Mouse (Mus musculus): ENCODE measurements around the gene Mbtd1. TPM values are rescaled to one million over a fixed set of nuclear protein-coding genes. Genes with fewer than 3 reads are reported as not detected.

Gene Mbtd1
- polyA plus RNA-seq, 1 experiment from 2014 or later, result 7.8 TPM

- peak; percentile 96 for ATAC-seq (ENCODE audit: low read depth)
- peak within 1 kb of the TSS; percentile 85 for H3K9ac ChIP-seq
- under 1% methylated on average over 40 of the region's 40 CpGs for WGBS (ENCODE audit: insufficient replicate concordance)
These were observed 82.6 kb downstream of the Mbtd1 start, which contains the start of the genes Gm20390 and Nme1 for GRCm38 (mm10) chr11:93968005-93968847. Gm20390 (minus strand) TSS chr11:93968293. Nme1 (minus strand) TSS chr11:93968521.

GRCm38 (mm10) chr11:93968848-93969128 lies 83.1 kb downstream of the Mbtd1 start:
- ATAC-seq (ENCODE audit: low read depth), result no peak
- whole genome bisulfite sequencing (ENCODE audit: insufficient replicate concordance), result 31% methylated on average over 6 of the region's 6 CpGs
- H3K27ac ChIP-seq, result peak overlapping the region; percentile 76

More at GRCm38 (mm10) chr11:93968005-93968847, 82.6 kb downstream of the Mbtd1 start, which contains the start of the genes Gm20390 and Nme1:
- peak within 1 kb of the TSS; percentile 83 for H3K4me3 ChIP-seq (replicated peaks)
- peaks cover 28% of the 10 kb centered on the region for H3K36me3 ChIP-seq
- peak within 1 kb of the TSS; percentile 76 for H3K27ac ChIP-seq
- H3K4me2 ChIP-seq, result peak within 1 kb of the TSS; percentile 89
- peak; percentile 95 for DNase-seq
- no peaks in the 10 kb centered on the region for H3K27me3 ChIP-seq
- peaks cover 29% of the 10 kb centered on the region for H3K4me1 ChIP-seq (replicated peaks)
- H3K9me3 ChIP-seq (replicated peaks), result no peaks in the 10 kb centered on the region

GRCm38 (mm10) chr11:93969171-93969570 lies 83.5 kb downstream of the Mbtd1 start:
- Histone ChIP-seq H3K9ac (no peak overlapping the region), H3K4me1 (replicated peaks) (peaks cover 29% of the 10 kb centered on the region), H3K4me3 (replicated peaks) (peak overlapping the region; percentile 83; the same call in 1 of the 2 replicates), H3K4me2 (peak overlapping the region; percentile 89), H3K36me3 (peaks cover 19% of the 10 kb centered on the region), H3K27me3 (no peaks in the 10 kb centered on the region), H3K9me3 (replicated peaks) (no peaks in the 10 kb centered on the region), H3K27ac (no peak overlapping the region)
- WGBS (ENCODE audit: insufficient replicate concordance), result 88% methylated on average over 6 of the region's 6 CpGs
- no peak for DNase-seq
- no peak for ATAC-seq (ENCODE audit: low read depth)

More at GRCm38 (mm10) chr11:93968848-93969128, 83.1 kb downstream of the Mbtd1 start:
- DNase-seq, result no peak
- Histone ChIP-seq H3K36me3 (peaks cover 22% of the 10 kb centered on the region), H3K9me3 (replicated peaks) (no peaks in the 10 kb centered on the region), H3K9ac (peak overlapping the region; percentile 85), H3K4me2 (peak overlapping the region; percentile 89), H3K27me3 (no peaks in the 10 kb centered on the region), H3K4me3 (replicated peaks) (peak overlapping the region; percentile 83), H3K4me1 (replicated peaks) (peaks cover 29% of the 10 kb centered on the region)

DNA sequence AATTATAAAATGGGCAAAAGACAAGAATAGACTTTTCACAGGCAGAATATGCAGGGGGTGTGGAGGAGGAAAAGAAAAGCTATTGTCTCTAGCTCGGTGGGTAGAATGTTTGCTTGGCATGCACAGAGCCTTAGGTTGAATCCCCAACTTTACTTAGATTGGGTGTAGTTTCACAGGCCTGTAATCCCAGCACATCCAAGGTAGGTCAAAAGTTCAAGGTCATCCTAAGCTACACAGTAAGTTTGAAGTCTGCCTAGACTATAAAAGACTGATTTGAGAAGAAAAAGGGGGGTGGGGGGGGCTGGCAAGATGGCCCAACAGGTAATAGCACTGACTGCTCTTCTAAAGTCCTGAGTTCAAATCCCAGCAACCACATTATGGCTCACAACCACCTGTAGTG lies 84.1 kb downstream of the Mbtd1 start:
- no peaks in the 10 kb centered on the region for H3K9me3 ChIP-seq (replicated peaks)
- DNase-seq, result no peak
- no peak overlapping the region for H3K27ac ChIP-seq
- ATAC-seq (ENCODE audit: low read depth), result no peak
- H3K9ac ChIP-seq, result no peak overlapping the region
- H3K4me2 ChIP-seq, result no peak overlapping the region
- H3K36me3 ChIP-seq, result peaks cover 12% of the 10 kb centered on the region
- H3K4me3 ChIP-seq (replicated peaks), result no peak overlapping the region
- no peaks in the 10 kb centered on the region for H3K27me3 ChIP-seq
- peaks cover 29% of the 10 kb centered on the region for H3K4me1 ChIP-seq (replicated peaks)
- 61% methylated on average over 1 of the region's 1 CpGs for WGBS (ENCODE audit: insufficient replicate concordance)

DNA sequence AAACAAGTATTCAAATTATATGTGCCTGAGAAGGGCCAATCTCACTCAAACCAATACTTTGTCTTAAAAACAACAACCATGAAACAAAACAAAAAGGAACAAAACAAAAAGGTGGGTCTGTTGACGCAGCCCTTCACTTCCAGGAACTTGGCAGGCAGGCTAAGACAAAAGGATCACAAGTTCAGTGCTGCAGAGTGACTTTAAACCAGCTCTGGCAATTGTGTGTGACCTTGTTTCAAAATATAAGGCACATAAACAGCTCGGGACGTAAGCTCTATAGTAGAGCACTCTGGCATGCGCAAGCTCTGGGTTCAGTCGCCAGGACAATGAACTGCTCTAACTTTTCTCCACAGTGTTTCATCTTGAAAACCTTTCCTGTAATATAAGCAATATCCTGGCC lies 87.3 kb downstream of the Mbtd1 start:
- Histone ChIP-seq H3K4me1 (replicated peaks) (peaks cover 10% of the 10 kb centered on the region), H3K36me3 (no peaks in the 10 kb centered on the region), H3K27ac (no peak overlapping the region), H3K4me3 (replicated peaks) (no peak overlapping the region), H3K4me2 (no peak overlapping the region), H3K9me3 (replicated peaks) (no peaks in the 10 kb centered on the region), H3K9ac (no peak overlapping the region), H3K27me3 (no peaks in the 10 kb centered on the region)
- DNase-seq (no peak), ATAC-seq (ENCODE audit: low read depth) (no peak)
- 75% methylated on average over 5 of the region's 5 CpGs for WGBS (ENCODE audit: insufficient replicate concordance)

DNA sequence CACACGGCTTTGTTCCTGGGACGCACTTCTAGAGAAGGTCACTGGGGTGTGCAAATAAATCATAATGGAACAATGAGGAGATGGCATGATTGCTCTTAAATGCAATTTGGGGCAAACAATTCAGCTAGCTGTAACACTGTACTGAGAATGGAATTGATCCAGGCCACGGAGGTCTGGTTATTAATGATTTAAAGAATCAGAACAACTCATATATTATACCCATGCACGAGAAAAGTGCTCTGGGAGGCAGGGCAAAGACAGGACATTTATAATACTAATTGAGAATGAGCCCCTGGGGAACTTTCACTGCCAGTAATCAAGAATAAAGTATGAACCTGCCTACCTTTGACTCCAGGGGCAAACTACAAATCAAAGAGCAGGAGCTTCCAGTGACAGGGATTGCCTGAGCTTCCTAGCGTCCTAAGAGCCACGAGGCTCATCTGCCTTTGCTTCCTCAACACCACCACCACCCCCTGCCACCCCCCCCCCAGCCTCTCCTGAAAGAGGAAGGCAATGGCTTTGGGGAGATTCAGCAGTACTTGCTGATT lies 93.9 kb downstream of the Mbtd1 start:
- no peak overlapping the region for H3K27ac ChIP-seq
- DNase-seq (no peak), ATAC-seq (ENCODE audit: low read depth) (no peak)
- H3K9me3 ChIP-seq (replicated peaks), result no peaks in the 10 kb centered on the region
- H3K36me3 ChIP-seq, result no peaks in the 10 kb centered on the region
- no peak overlapping the region for H3K4me3 ChIP-seq (replicated peaks)
- H3K9ac ChIP-seq, result no peak overlapping the region
- H3K27me3 ChIP-seq, result no peaks in the 10 kb centered on the region
- H3K4me2 ChIP-seq, result no peak overlapping the region
- WGBS (ENCODE audit: insufficient replicate concordance), result 51% methylated on average over 6 of the region's 6 CpGs
- no peaks in the 10 kb centered on the region for H3K4me1 ChIP-seq (replicated peaks)

DNA sequence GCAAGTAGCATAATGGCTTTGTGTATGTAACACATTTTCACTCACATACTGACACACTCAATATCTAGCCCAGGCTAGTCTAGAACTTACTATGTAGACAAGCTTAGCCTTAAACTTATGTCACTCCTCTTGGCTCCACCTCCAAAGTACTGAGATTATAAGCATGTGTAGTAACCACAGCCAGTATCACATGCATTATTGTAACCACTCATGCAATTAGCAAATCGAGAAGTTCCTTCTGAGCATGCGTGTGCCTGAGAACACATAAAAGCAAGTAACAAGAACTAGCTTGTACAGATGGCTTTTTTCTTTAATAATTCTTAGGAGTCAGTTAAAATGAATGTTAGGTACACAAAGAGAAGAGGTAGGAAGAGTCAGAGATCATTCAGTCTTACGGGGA lies 99.0 kb downstream of the Mbtd1 start:
- Histone ChIP-seq H3K4me3 (replicated peaks) (no peak overlapping the region), H3K36me3 (no peaks in the 10 kb centered on the region), H3K4me2 (no peak overlapping the region), H3K27me3 (no peaks in the 10 kb centered on the region), H3K9ac (no peak overlapping the region), H3K9me3 (replicated peaks) (no peaks in the 10 kb centered on the region), H3K27ac (no peak overlapping the region), H3K4me1 (replicated peaks) (peaks cover 17% of the 10 kb centered on the region)
- WGBS (ENCODE audit: insufficient replicate concordance), result 80% methylated on average over 3 of the region's 3 CpGs
- DNase-seq (no peak), ATAC-seq (ENCODE audit: low read depth) (no peak)

DNA sequence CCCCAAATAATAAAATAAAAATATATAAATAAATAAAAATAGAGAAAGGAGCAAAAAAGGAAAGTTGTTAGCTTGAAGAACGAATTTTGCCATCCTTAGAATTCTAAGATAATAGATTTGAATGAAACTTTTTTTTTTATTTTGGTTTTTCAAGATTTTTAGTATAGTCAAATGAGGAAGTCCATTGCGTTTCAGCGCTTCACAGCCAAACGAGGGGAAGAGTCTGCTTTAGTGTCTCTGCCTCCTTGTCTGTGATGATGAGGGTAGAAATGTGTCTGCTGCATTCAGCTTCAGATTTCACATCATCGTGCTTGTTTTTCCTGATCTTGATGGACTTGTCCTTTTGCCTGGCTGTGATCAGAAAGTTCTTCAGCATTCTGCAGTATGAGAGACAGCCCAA lies 99.6 kb downstream of the Mbtd1 start:
- H3K36me3 ChIP-seq, result no peaks in the 10 kb centered on the region
- H3K4me2 ChIP-seq, result no peak overlapping the region
- H3K9ac ChIP-seq, result no peak overlapping the region
- peaks cover 17% of the 10 kb centered on the region for H3K4me1 ChIP-seq (replicated peaks)
- no peak for DNase-seq
- H3K9me3 ChIP-seq (replicated peaks), result no peaks in the 10 kb centered on the region
- H3K27me3 ChIP-seq, result no peaks in the 10 kb centered on the region
- H3K4me3 ChIP-seq (replicated peaks), result no peak overlapping the region
- WGBS (ENCODE audit: insufficient replicate concordance), result 52% methylated on average over 5 of the region's 5 CpGs
- H3K27ac ChIP-seq, result no peak overlapping the region
- no peak for ATAC-seq (ENCODE audit: low read depth)

- Histone ChIP-seq H3K9ac (no peak overlapping the region), H3K36me3 (no peaks in the 10 kb centered on the region), H3K4me3 (replicated peaks) (no peak overlapping the region), H3K27me3 (no peaks in the 10 kb centered on the region), H3K4me1 (replicated peaks) (peaks cover 17% of the 10 kb centered on the region), H3K9me3 (replicated peaks) (no peaks in the 10 kb centered on the region), H3K27ac (no peak overlapping the region), H3K4me2 (no peak overlapping the region)
- DNase-seq, result no peak
- no peak for ATAC-seq (ENCODE audit: low read depth)
These were observed 100.6 kb downstream of the Mbtd1 start for GRCm38 (mm10) chr11:93986298-93986697.

GRCm38 (mm10) chr11:93987026-93987425 lies 101.4 kb downstream of the Mbtd1 start:
- Histone ChIP-seq H3K9me3 (replicated peaks) (no peaks in the 10 kb centered on the region), H3K4me1 (replicated peaks) (peaks cover 17% of the 10 kb centered on the region), H3K4me2 (no peak overlapping the region), H3K4me3 (replicated peaks) (no peak overlapping the region), H3K9ac (peak overlapping the region; percentile 17; the same call in 1 of the 2 replicates), H3K27ac (no peak overlapping the region), H3K36me3 (no peaks in the 10 kb centered on the region), H3K27me3 (no peaks in the 10 kb centered on the region)
- DNase-seq (no peak), ATAC-seq (ENCODE audit: low read depth) (no peak)
- WGBS (ENCODE audit: insufficient replicate concordance), result 70% methylated on average over 4 of the region's 4 CpGs

- Histone ChIP-seq H3K9me3 (replicated peaks) (no peaks in the 10 kb centered on the region), H3K4me1 (replicated peaks) (peaks cover 17% of the 10 kb centered on the region), H3K9ac (peak overlapping the region; percentile 17; the same call in 1 of the 2 replicates), H3K27ac (peak overlapping the region; percentile 64), H3K27me3 (no peaks in the 10 kb centered on the region; the same call in 1 of the 2 replicates), H3K4me2 (no peak overlapping the region), H3K4me3 (replicated peaks) (no peak overlapping the region), H3K36me3 (no peaks in the 10 kb centered on the region)
- 32% methylated on average over 8 of the region's 8 CpGs for WGBS (ENCODE audit: insufficient replicate concordance)
- ATAC-seq (ENCODE audit: low read depth) (peak; percentile 36; the same call in 1 of the 2 replicates), DNase-seq (no peak)
These were observed 102.1 kb downstream of the Mbtd1 start for GRCm38 (mm10) chr11:93987625-93988327.
